Mouse (Mus musculus) layer of hippocampus, adult 2 months (tissue): ENCODE data around the gene Pitpnm3. TPM values are rescaled to one million over a fixed set of nuclear protein-coding genes. Genes with fewer than 3 reads are reported as not detected.

ENCODE experiments used
- DNase-seq, 2 experiments: peaks; one replicate each; pipeline ENCODE4 v3.0.0; 2022; ENCODE audit warnings: low spot score in 2 of 2
- H3K27ac ChIP-seq: fragments of 200-600 bp; 2 replicates; pipeline ENCODE4 v1.8.1; 2022
- H3K4me3 ChIP-seq: fragments of 200-600 bp; 2 replicates; pipeline ENCODE4 v1.8.1; 2022; ENCODE audit warnings: mild to moderate bottlenecking
- CTCF ChIP-seq: fragments of 200-600 bp; conservative IDR thresholded peaks from 2 replicates; pipeline ENCODE4 v1.8.1; 2022; ENCODE audit warnings: antibody characterized with exemption, mild to moderate bottlenecking, moderate library complexity
- total RNA-seq, 2 experiments: library from RNA; stranded (reverse); gene quantifications; 2 replicates each; pipeline ENCODE4 v1.2.3; 2021

Gene Pitpnm3
- total RNA-seq, 2 experiments from 2014 or later, result 29.3 to 30.0 TPM

DNA sequence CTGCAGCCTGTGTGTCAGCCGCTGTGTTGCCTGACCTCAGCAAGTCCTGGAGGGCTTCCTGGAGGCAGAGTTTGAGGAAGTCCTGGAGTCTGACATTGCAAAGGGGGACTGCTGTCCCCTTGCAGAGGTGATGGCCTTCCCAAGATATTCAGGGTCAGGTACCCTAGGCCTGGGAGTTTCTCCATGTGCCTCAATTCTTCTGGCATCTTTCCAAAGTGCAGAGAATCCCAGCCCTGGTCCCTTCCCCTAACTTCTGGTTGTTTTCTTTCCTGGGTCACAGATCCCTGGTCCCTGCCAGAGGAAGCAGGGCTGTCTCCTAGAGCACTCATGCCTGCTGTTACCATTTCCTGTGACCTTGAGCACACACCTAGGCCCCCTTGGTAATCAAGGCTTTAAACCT, 3.9 kb downstream of the Pitpnm3 start:
- no peak for DNase-seq
- 0 out of 2 replicates have a peak overlapping the region, but pooled peaks have one; percentile 7 for H3K27ac ChIP-seq
- no peak overlapping the region for H3K4me3 ChIP-seq
- no peak for TF ChIP-seq CTCF

DNA sequence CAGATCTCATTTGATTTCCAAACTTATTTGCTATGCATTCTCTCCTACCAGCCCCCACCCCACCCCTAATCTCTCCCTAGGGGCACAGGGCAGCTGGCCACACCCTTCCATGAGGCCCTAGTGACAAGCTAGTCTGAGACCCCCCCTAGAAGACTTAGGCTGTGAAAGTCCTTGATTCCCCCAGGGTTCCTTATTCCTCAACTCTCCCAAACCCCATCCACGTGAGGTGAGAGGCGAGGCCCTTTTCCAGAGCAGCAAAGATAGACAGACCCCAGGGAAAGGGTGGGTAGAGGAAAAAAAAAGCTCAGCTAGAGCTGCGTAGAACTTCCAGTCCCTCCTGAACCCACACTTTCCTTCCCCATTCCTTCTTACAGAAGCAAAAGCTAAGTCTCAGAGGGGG, 4.7 kb downstream of the Pitpnm3 start:
- Histone ChIP-seq H3K4me3 (no peak overlapping the region), H3K27ac (no peak overlapping the region)
- TF ChIP-seq CTCF, result no peak
- DNase-seq, result no peak

DNA sequence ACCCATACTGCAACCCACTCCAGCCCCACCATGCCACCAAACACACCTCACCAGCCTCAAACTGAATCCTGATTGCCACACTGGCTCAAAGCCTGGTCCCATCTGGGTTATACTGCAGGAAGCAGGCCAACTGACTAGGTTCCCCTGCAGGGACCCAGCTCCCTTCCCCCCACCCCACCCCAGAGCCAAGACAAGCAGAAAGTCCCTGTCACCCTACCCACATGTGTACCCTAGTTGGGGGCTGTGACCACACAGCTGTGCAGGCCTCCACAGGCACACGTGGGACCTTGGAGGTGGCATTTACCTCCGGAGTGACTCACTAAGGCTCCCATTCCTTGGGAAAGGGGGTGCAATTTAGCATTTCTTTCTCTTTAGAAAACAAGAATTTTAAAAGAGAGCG, 5.1 kb downstream of the Pitpnm3 start:
- TF ChIP-seq CTCF, result no peak
- no peak for DNase-seq
- peak overlapping the region; percentile 33; the same call in 1 of the 2 replicates for H3K27ac ChIP-seq
- no peak overlapping the region; the same call in 1 of the 2 replicates for H3K4me3 ChIP-seq

- Histone ChIP-seq H3K4me3 (no peak overlapping the region; the same call in 1 of the 2 replicates), H3K27ac (peak overlapping the region; percentile 33)
- TF ChIP-seq CTCF, result no peak
- DNase-seq, result no peak
Observed at GRCm38 (mm10) chr11:72130021-72130420, 5.6 kb downstream of the Pitpnm3 start.

GRCm38 (mm10) chr11:72129032-72129894, 6.3 kb downstream of the Pitpnm3 start:
- TF ChIP-seq CTCF, result no peak
- DNase-seq, result no peak
- no peak overlapping the region for H3K4me3 ChIP-seq
- H3K27ac ChIP-seq, result peak overlapping the region; percentile 33; the same call in 1 of the 2 replicates

DNA sequence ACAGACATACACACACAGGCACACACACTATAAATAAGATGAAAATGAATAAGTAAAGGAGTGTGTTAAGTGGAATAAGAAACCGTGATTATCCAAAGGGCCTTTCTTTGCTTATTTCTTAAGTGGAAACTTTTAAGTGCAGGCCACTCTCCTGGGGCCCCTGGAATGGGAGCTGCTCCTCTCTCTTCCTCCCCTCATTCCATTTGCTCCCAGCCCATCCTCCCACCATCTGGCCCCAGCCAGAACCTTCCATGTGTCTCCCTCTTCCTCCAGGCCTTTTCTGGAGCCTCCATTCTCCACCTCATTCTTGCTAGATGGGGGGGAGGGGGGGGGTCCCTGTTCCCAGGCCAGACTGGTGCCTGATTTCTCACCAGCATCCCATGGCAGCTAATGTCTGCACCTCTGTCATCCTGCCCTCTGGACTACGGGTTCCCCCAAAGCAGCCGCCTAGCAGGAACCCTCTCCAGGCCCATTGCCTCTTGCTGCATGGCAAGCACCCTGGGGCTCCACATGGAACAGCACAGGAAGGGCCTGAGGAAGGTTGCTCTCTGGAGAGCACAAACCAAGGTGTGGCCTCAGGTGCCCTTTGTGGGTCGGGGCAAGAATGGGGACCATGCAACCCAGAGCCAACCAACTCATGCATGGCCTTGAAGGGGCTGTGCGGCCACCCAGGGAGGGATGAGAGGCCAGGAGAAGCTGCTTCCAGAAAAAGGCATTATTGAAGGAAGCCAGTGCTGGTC, 8.0 kb downstream of the Pitpnm3 start:
- no peak for TF ChIP-seq CTCF
- no peak for DNase-seq
- Histone ChIP-seq H3K4me3 (no peak overlapping the region), H3K27ac (no peak overlapping the region)

- no peak overlapping the region for H3K27ac ChIP-seq
- H3K4me3 ChIP-seq, result no peak overlapping the region
- no peak for TF ChIP-seq CTCF
- DNase-seq, result no peak
Observed at GRCm38 (mm10) chr11:72125781-72126180, 9.8 kb downstream of the Pitpnm3 start.

GRCm38 (mm10) chr11:72123531-72123930, 12.0 kb downstream of the Pitpnm3 start:
- DNase-seq, result no peak
- H3K4me3 ChIP-seq, result no peak overlapping the region
- TF ChIP-seq CTCF, result no peak

DNA sequence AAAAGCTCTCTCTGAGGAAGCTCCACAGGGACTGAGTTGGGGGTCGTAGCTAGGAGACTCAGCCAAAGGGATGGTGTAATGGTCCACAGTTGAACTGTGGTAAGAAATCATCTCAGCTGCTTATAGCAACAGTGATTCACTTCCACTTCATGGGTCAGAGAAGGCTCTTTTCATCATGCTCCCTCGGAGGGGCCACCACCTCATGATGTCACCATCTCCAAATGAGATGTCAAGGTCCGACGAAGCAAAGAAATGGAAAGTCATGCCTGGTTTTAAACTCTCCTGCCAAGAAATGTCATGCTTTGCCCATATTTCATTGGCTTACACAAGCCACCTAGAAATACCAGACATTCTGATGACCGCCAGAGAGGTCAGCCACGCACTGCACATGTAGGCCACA, 15.2 kb downstream of the Pitpnm3 start:
- no peak overlapping the region for H3K27ac ChIP-seq
- H3K4me3 ChIP-seq, result no peak overlapping the region
- no peak for DNase-seq
- no peak for TF ChIP-seq CTCF

More at GRCm38 (mm10) chr11:72123531-72123930, 12.0 kb downstream of the Pitpnm3 start:
- no peak overlapping the region for H3K27ac ChIP-seq

GRCm38 (mm10) chr11:72118630-72119029, 16.9 kb downstream of the Pitpnm3 start:
- H3K27ac ChIP-seq, result 0 out of 2 replicates have a peak overlapping the region, but pooled peaks have one; percentile 36
- H3K4me3 ChIP-seq, result no peak overlapping the region
- TF ChIP-seq CTCF, result peak; percentile 66
- no peak for DNase-seq

GRCm38 (mm10) chr11:72113296-72113695, 22.3 kb downstream of the Pitpnm3 start:
- H3K27ac ChIP-seq, result no peak overlapping the region
- TF ChIP-seq CTCF, result no peak
- no peak for DNase-seq
- H3K4me3 ChIP-seq, result no peak overlapping the region

DNA sequence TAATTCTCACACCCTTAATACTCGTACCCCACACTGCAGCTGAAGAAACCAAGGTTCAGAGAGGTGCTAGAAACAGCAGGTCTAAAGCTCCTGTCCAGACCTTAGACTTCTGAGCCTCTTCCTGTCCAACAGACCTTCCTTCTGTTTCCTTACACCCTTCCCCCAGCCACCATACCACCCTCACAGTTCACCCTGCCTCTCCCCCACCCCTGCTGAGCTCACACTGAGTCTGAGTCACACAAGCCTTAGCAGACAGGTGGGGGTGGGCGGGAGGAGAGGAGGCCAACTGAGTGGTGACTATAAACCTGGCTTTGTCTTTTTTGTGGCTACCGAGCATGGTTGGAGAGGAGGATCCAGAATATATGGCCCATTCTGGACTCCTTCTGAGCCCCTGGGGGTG, 24.9 kb downstream of the Pitpnm3 start:
- no peak overlapping the region for H3K4me3 ChIP-seq
- no peak for DNase-seq
- H3K27ac ChIP-seq, result no peak overlapping the region; the same call in 1 of the 2 replicates
- TF ChIP-seq CTCF, result no peak

GRCm38 (mm10) chr11:72104223-72104622, 31.4 kb downstream of the Pitpnm3 start:
- DNase-seq, result no peak
- Histone ChIP-seq H3K27ac (peak overlapping the region; percentile 11; the same call in 1 of the 2 replicates), H3K4me3 (no peak overlapping the region)
- TF ChIP-seq CTCF, result no peak
